Mouse (Mus musculus) liver, adult 2 months (tissue): ENCODE data around the gene Fbxl14. TPM values are rescaled to one million over a fixed set of nuclear protein-coding genes. Genes with fewer than 3 reads are reported as not detected.

Source experiments
- DNase-seq: peaks from one replicate; pipeline ENCODE4 v3.0.0-alpha.2; 2011; ENCODE audit warnings: low read depth, low spot score; ENCODE audit errors: extremely low read depth
- H3K27ac ChIP-seq: fragments of 200-500 bp; replicated peaks from 2 replicates; pipeline ENCODE4 v1.5.1; 2012; ENCODE audit warnings: low read depth, mild to moderate bottlenecking, control low read depth, inconsistent platforms, low read length; ENCODE audit not compliant: insufficient read depth
- H3K27me3 ChIP-seq: fragments of 200-500 bp; 2 replicates; pipeline ENCODE4 v1.6.1; 2012; ENCODE audit warnings: mild to moderate bottlenecking, moderate library complexity, low read length, inconsistent platforms; ENCODE audit not compliant: control insufficient read depth, insufficient read depth
- H3K36me3 ChIP-seq: fragments of 200-500 bp; 2 replicates; pipeline ENCODE4 v1.6.1; 2012; ENCODE audit warnings: low read length, inconsistent platforms; ENCODE audit not compliant: control insufficient read depth, insufficient read depth
- H3K4me1 ChIP-seq: fragments of 200-500 bp; 2 replicates; pipeline ENCODE4 v1.6.1; 2011; ENCODE audit warnings: low read length; ENCODE audit not compliant: control insufficient read depth, insufficient read depth
- H3K4me3 ChIP-seq: fragments of 200-500 bp; 2 replicates; pipeline ENCODE4 v1.5.1; 2011; ENCODE audit warnings: low read depth, mild to moderate bottlenecking, control low read depth, low read length, moderate library complexity; ENCODE audit not compliant: insufficient read depth
- H3K79me2 ChIP-seq: fragments of 200-500 bp; 2 replicates; pipeline ENCODE4 v1.6.1; 2012; ENCODE audit warnings: inconsistent platforms, mild to moderate bottlenecking, low read length, moderate library complexity; ENCODE audit not compliant: control insufficient read depth, insufficient read depth
- H3K9ac ChIP-seq: fragments of 200-500 bp; 2 replicates; pipeline ENCODE4 v1.6.1; 2012; ENCODE audit warnings: low read depth, mild to moderate bottlenecking, control low read depth, inconsistent platforms, low read length
- CTCF ChIP-seq: fragments of 200-500 bp; IDR thresholded peaks from 2 replicates; pipeline ENCODE4 v1.5.1; 2011; ENCODE audit warnings: low read depth, low read length, control low read depth
- POLR2A ChIP-seq: fragments of 200-500 bp; IDR thresholded peaks from 2 replicates; pipeline ENCODE4 v1.6.1; 2011; ENCODE audit warnings: low read length, control low read depth; ENCODE audit not compliant: insufficient read depth; ENCODE audit errors: extremely low read depth
- WGBS: fragments of 180-500 bp; shearing (Covaris S2); methylation state at CpG from one replicate; pipeline ENCODE4 v1.1.7; 2018; 5-methylcytosine and 5-hydroxymethylcytosine counted together
- polyA plus RNA-seq: library from polyadenylated mRNA; depleted of rRNA; stranded (reverse); fragments of >200 nt; gene quantifications from 2 replicates; pipeline ENCODE4 v1.2.3, GENCODE M21; 2012; rRNA removed
- total RNA-seq: library from RNA; depleted of rRNA; stranded (reverse); fragments of >200 nt; gene quantifications from 2 replicates; pipeline ENCODE4 v1.2.3, GENCODE M21; 2014; rRNA removed

Gene Fbxl14
- total and polyA plus RNA-seq, 2 experiments = 5.0 to 18.7 TPM

GRCm38 (mm10) chr6:119514085-119514484 lies 34.6 kb downstream of the Fbxl14 start:
- WGBS = 89% methylated on average over 7 of the region's 7 CpGs

DNA sequence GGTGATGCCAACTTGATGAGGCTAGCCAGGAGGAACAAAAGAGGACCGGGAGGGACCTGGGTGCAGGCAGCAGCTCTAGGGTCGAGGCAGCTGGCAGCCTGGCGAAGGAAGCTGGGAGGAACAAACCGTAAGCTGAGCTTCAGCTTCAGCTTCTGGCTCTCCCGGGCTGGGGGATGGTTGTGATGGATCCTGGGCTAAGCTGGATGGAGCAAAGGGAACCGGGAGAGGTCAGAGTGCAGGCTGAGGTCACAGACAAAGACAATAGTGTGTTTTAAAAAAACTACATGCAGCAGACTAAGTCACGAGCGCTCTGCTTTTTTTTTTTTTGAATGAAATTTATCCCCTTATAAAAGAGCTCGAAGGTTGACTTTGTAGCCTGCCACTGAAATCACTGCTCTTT lies 41.3 kb downstream of the Fbxl14 start:
- Histone ChIP-seq H3K4me3 (no peak overlapping the region), H3K9ac (no peak overlapping the region), H3K4me1 (no peaks in the 10 kb centered on the region), H3K27me3 (no peaks in the 10 kb centered on the region), H3K36me3 (no peaks in the 10 kb centered on the region), H3K27ac (no peak overlapping the region), H3K79me2 (no peaks in the 10 kb centered on the region)
- no peak for TF ChIP-seq POLR2A
- no peak for TF ChIP-seq CTCF
- 43% methylated on average over 9 of the region's 9 CpGs for WGBS
- DNase-seq = no peak

More at GRCm38 (mm10) chr6:119514085-119514484, 34.6 kb downstream of the Fbxl14 start:
- Histone ChIP-seq H3K27me3 (no peaks in the 10 kb centered on the region), H3K27ac (no peak overlapping the region), H3K79me2 (no peaks in the 10 kb centered on the region), H3K9ac (no peak overlapping the region), H3K4me1 (no peaks in the 10 kb centered on the region), H3K4me3 (no peak overlapping the region), H3K36me3 (no peaks in the 10 kb centered on the region)
- DNase-seq = no peak
- no peak for TF ChIP-seq CTCF
- no peak for TF ChIP-seq POLR2A

DNA sequence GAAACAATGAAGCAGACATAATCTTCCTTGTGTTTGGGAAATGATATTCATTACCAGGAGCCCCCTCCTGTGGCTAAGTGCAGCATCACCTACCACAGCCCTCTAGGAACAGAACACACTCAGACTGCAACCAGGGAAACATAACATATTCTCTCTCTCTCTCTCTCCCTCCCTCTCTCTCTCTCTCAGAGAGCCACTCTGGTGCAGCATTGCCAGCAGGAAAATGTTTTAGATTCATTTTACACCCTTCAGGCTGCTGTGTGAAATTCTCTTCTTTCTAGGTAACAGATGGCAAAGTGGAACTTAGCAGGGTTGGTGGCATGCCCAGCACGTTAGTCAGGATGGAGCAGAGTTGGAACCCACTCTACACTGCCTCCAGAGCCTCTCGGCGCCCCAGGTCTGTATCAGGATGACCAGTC lies 42.0 kb downstream of the Fbxl14 start:
- TF ChIP-seq CTCF (no peak), POLR2A (no peak)
- Histone ChIP-seq H3K27ac (no peak overlapping the region), H3K79me2 (no peaks in the 10 kb centered on the region), H3K4me3 (no peak overlapping the region), H3K9ac (no peak overlapping the region), H3K36me3 (no peaks in the 10 kb centered on the region), H3K4me1 (no peaks in the 10 kb centered on the region), H3K27me3 (no peaks in the 10 kb centered on the region)
- DNase-seq = no peak
- WGBS = 87% methylated on average over 3 of the region's 3 CpGs

GRCm38 (mm10) chr6:119521931-119522391 lies 42.5 kb downstream of the Fbxl14 start:
- no peaks in the 10 kb centered on the region for H3K27me3 ChIP-seq
- TF ChIP-seq POLR2A = no peak
- no peak for TF ChIP-seq CTCF
- H3K79me2 ChIP-seq = no peaks in the 10 kb centered on the region
- H3K27ac ChIP-seq = no peak overlapping the region
- H3K4me1 ChIP-seq = no peaks in the 10 kb centered on the region
- no peak overlapping the region for H3K9ac ChIP-seq
- H3K4me3 ChIP-seq = no peak overlapping the region
- 61% methylated on average over 3 of the region's 3 CpGs for WGBS
- H3K36me3 ChIP-seq = no peaks in the 10 kb centered on the region
- no peak for DNase-seq

DNA sequence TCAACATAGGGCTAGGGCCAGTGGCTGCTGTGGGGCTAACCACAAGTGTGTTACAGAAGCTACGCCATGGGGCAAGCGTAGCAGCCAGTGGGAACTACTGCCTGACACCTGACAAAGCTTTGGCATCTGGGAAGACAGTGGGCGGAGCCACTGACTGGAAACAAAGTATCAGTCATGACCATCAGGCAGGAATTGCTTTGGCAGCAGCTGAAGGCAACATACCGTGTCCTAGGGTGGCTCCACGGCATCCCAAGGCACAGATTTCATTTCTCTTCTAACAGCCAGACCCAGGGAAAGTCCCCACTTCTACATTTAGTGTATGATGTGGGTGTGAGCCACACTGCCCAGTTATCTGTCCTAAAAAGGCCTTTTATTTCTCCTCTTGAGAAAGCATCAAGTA lies 47.0 kb downstream of the Fbxl14 start:
- Histone ChIP-seq H3K36me3 (no peaks in the 10 kb centered on the region), H3K27ac (no peak overlapping the region), H3K4me1 (no peaks in the 10 kb centered on the region), H3K4me3 (no peak overlapping the region), H3K27me3 (no peaks in the 10 kb centered on the region), H3K9ac (no peak overlapping the region), H3K79me2 (no peaks in the 10 kb centered on the region)
- 86% methylated on average over 5 of the region's 5 CpGs for WGBS
- DNase-seq = no peak
- TF ChIP-seq CTCF = no peak

DNA sequence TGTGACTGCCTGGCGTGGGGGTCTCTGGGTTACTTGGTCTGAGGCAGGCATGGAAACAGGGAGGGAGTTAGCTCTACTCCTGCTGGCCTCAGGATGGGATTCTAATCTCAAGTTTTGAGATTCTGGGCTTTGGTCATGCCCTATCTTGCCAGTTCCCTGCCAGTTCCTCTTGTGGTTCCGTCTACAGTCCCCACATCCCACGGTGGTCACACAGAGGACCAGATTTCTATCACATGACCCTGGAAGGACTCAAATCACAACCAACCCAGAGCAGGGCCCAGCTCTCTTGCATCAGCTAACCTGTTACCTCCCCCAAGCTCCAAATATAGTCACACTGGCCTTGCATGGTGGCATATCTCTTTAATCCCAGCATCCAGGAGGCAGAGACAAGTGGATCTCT lies 50.2 kb downstream of the Fbxl14 start:
- no peaks in the 10 kb centered on the region for H3K27me3 ChIP-seq
- no peak overlapping the region for H3K4me3 ChIP-seq
- H3K4me1 ChIP-seq = no peaks in the 10 kb centered on the region
- no peak overlapping the region for H3K9ac ChIP-seq
- no peaks in the 10 kb centered on the region for H3K79me2 ChIP-seq
- no peak for DNase-seq
- no peak overlapping the region for H3K27ac ChIP-seq
- no peak for TF ChIP-seq CTCF
- TF ChIP-seq POLR2A = no peak
- 85% methylated on average over 3 of the region's 3 CpGs for WGBS
- H3K36me3 ChIP-seq = no peaks in the 10 kb centered on the region

Other genes with a start within 250 kb of the Fbxl14 start
- gene Cacna2d4, start 243.1 kb upstream of the Fbxl14 start, total RNA-seq = 0.28 TPM in 1 of 2 replicates, not detected in the other
- not detected in 2 replicates for gene Cacna2d4, start 243.1 kb upstream of the Fbxl14 start, polyA plus RNA-seq
- gene Lrtm2, start 148.9 kb upstream of the Fbxl14 start, total RNA-seq = under 0.01 TPM in 2 replicates
- gene Lrtm2, start 148.9 kb upstream of the Fbxl14 start, polyA plus RNA-seq = 0.05 and 0.17 TPM in 2 replicates
- 252 and 306 TPM in 2 replicates for gene Adipor2, start 62.0 kb upstream of the Fbxl14 start, total RNA-seq
- 212 and 246 TPM in 2 replicates for gene Adipor2, start 62.0 kb upstream of the Fbxl14 start, polyA plus RNA-seq
- 4.0 and 5.8 TPM in 2 replicates for gene Wnt5b, start 64.7 kb downstream of the Fbxl14 start, total RNA-seq
- 4.7 and 5.3 TPM in 2 replicates for gene Wnt5b, start 64.7 kb downstream of the Fbxl14 start, polyA plus RNA-seq